Mouse (Mus musculus) left cerebral cortex, adult 9 months (tissue): ENCODE measurements at regions not wholly inside any gene's neighbourhood (a gene's known extent, or its start where the extent isn't known, plus 50 kb on each side); places are given as distances from the start of the nearest gene placed in this dataset.

Experiments
- DNase-seq, 2 experiments: peaks; one replicate each; pipeline ENCODE4 v3.0.0; 2022; ENCODE audit warnings: low spot score in 2 of 2

GRCm38 (mm10) chr5:118815783-118816182 is 255.3 kb downstream of the Med13l start:
- DNase-seq, result no peak

- DNase-seq, result no peak
Observed at GRCm38 (mm10) chr5:118818294-118818693, 257.8 kb downstream of the Med13l start.

GRCm38 (mm10) chr5:118824791-118825190 is 264.3 kb downstream of the Med13l start:
- no peak for DNase-seq

- no peak for DNase-seq
Observed at GRCm38 (mm10) chr5:118829031-118829698, 268.7 kb downstream of the Med13l start.

- DNase-seq, result no peak
Observed at GRCm38 (mm10) chr5:118832701-118833100, 272.2 kb downstream of the Med13l start.

- no peak for DNase-seq
Observed at GRCm38 (mm10) chr5:118834129-118834528, 273.6 kb downstream of the Med13l start.

- no peak for DNase-seq
Observed at GRCm38 (mm10) chr5:118837001-118837400, 276.5 kb downstream of the Med13l start.

- no peak for DNase-seq
Observed at GRCm38 (mm10) chr5:118838421-118838820, 277.9 kb downstream of the Med13l start.

GRCm38 (mm10) chr5:118839916-118840315 is 279.4 kb downstream of the Med13l start:
- DNase-seq, result no peak

GRCm38 (mm10) chr5:118841210-118842016 is 280.9 kb downstream of the Med13l start:
- no peak for DNase-seq

GRCm38 (mm10) chr5:118842017-118842396 is 281.5 kb downstream of the Med13l start:
- no peak for DNase-seq

GRCm38 (mm10) chr5:118857001-118857400 is 296.5 kb downstream of the Med13l start:
- no peak for DNase-seq

GRCm38 (mm10) chr5:118861143-118861847 is 300.8 kb downstream of the Med13l start:
- DNase-seq, result peak in 1 of 2 experiments; percentile 25

- no peak for DNase-seq
Observed at GRCm38 (mm10) chr5:118867511-118867910, 307.0 kb downstream of the Med13l start.

GRCm38 (mm10) chr5:118869330-118869729 is 308.9 kb downstream of the Med13l start:
- no peak for DNase-seq

GRCm38 (mm10) chr5:118873871-118874270 is 313.4 kb downstream of the Med13l start:
- DNase-seq, result no peak

- DNase-seq, result no peak
Observed at GRCm38 (mm10) chr5:118875096-118875637, 314.7 kb downstream of the Med13l start.

GRCm38 (mm10) chr5:118876586-118877312 is 316.3 kb downstream of the Med13l start:
- no peak for DNase-seq

GRCm38 (mm10) chr5:118877313-118877669 is 316.8 kb downstream of the Med13l start:
- no peak for DNase-seq

- no peak for DNase-seq
Observed at GRCm38 (mm10) chr5:118877831-118878230, 317.4 kb downstream of the Med13l start.

GRCm38 (mm10) chr5:118878722-118879121 is 318.2 kb downstream of the Med13l start:
- DNase-seq, result no peak
